Mouse (Mus musculus): ENCODE data around the gene 1700001O22Rik. TPM values are rescaled to one million over a fixed set of nuclear protein-coding genes. Genes with fewer than 3 reads are reported as not detected.

The 1700001O22Rik gene
- polyA plus RNA-seq, 1 experiment, result 1.9 TPM

- TF ChIP-seq POLR2A (IDR thresholded peaks at IDR 0.05; ENCODE audit: borderline replicate concordance, extremely low read depth, insufficient read depth, insufficient read length, poor library complexity, severe bottlenecking), result no peak
- TF ChIP-seq CTCF (IDR thresholded peaks at IDR 0.05; ENCODE audit: borderline replicate concordance, extremely low read depth, insufficient read depth, insufficient read length), result no peak
- DNase-seq (ENCODE audit: low read depth), result no peak
These were observed 30.2 kb upstream of the 1700001O22Rik start for GRCm38 (mm10) chr2:30833644-30834043.

GRCm38 (mm10) chr2:30830283-30830795 is 26.9 kb upstream of the 1700001O22Rik start, which contains the start of gene Asb6:
Asb6 (minus strand) TSS chr2:30830333.
- TF ChIP-seq CTCF (IDR thresholded peaks at IDR 0.05; ENCODE audit: borderline replicate concordance, extremely low read depth, insufficient read depth, insufficient read length) (no peak), POLR2A (IDR thresholded peaks at IDR 0.05; ENCODE audit: borderline replicate concordance, extremely low read depth, insufficient read depth, insufficient read length, poor library complexity, severe bottlenecking) (no peak)
- DNase-seq (ENCODE audit: low read depth), result no peak

- peak; percentile 29 for DNase-seq (ENCODE audit: low read depth)
- TF ChIP-seq POLR2A (IDR thresholded peaks at IDR 0.05; ENCODE audit: borderline replicate concordance, extremely low read depth, insufficient read depth, insufficient read length, poor library complexity, severe bottlenecking) (no peak), CTCF (IDR thresholded peaks at IDR 0.05; ENCODE audit: borderline replicate concordance, extremely low read depth, insufficient read depth, insufficient read length) (peak; percentile 57; the same call in 1 of the 2 replicates)
These were observed 25.9 kb upstream of the 1700001O22Rik start for GRCm38 (mm10) chr2:30829315-30829714.

- DNase-seq (ENCODE audit: low read depth), result peak; percentile 96
- TF ChIP-seq POLR2A (IDR thresholded peaks at IDR 0.05; ENCODE audit: borderline replicate concordance, extremely low read depth, insufficient read depth, insufficient read length, poor library complexity, severe bottlenecking) (peak; percentile 28; the same call in 1 of the 2 replicates), CTCF (IDR thresholded peaks at IDR 0.05; ENCODE audit: borderline replicate concordance, extremely low read depth, insufficient read depth, insufficient read length) (peak; percentile 90)
These were observed 24.5 kb upstream of the 1700001O22Rik start for GRCm38 (mm10) chr2:30827749-30828475.

- no peak for TF ChIP-seq POLR2A (IDR thresholded peaks at IDR 0.05; ENCODE audit: borderline replicate concordance, extremely low read depth, insufficient read depth, insufficient read length, poor library complexity, severe bottlenecking)
- TF ChIP-seq CTCF (IDR thresholded peaks at IDR 0.05; ENCODE audit: borderline replicate concordance, extremely low read depth, insufficient read depth, insufficient read length), result 0 out of 2 replicates have a peak, but pooled peaks have one; percentile 24
- DNase-seq (ENCODE audit: low read depth), result peak; percentile 52
These were observed 23.6 kb upstream of the 1700001O22Rik start for GRCm38 (mm10) chr2:30826825-30827748.

GRCm38 (mm10) chr2:30823385-30824153 is 20.1 kb upstream of the 1700001O22Rik start:
- peak; percentile 85 for DNase-seq (ENCODE audit: low read depth)
- TF ChIP-seq POLR2A (IDR thresholded peaks at IDR 0.05; ENCODE audit: borderline replicate concordance, extremely low read depth, insufficient read depth, insufficient read length, poor library complexity, severe bottlenecking) (no peak), CTCF (IDR thresholded peaks at IDR 0.05; ENCODE audit: borderline replicate concordance, extremely low read depth, insufficient read depth, insufficient read length) (no peak)

- no peak for DNase-seq (ENCODE audit: low read depth)
- no peak for TF ChIP-seq CTCF (IDR thresholded peaks at IDR 0.05; ENCODE audit: borderline replicate concordance, extremely low read depth, insufficient read depth, insufficient read length)
- no peak for TF ChIP-seq POLR2A (IDR thresholded peaks at IDR 0.05; ENCODE audit: borderline replicate concordance, extremely low read depth, insufficient read depth, insufficient read length, poor library complexity, severe bottlenecking)
These were observed 19.0 kb upstream of the 1700001O22Rik start for GRCm38 (mm10) chr2:30822460-30822859.

- no peak for DNase-seq (ENCODE audit: low read depth)
- TF ChIP-seq CTCF (IDR thresholded peaks at IDR 0.05; ENCODE audit: borderline replicate concordance, extremely low read depth, insufficient read depth, insufficient read length) (peak; percentile 58), POLR2A (IDR thresholded peaks at IDR 0.05; ENCODE audit: borderline replicate concordance, extremely low read depth, insufficient read depth, insufficient read length, poor library complexity, severe bottlenecking) (no peak)
These were observed 17.6 kb upstream of the 1700001O22Rik start for GRCm38 (mm10) chr2:30821073-30821472.

GRCm38 (mm10) chr2:30819873-30820272 is 16.4 kb upstream of the 1700001O22Rik start:
- DNase-seq (ENCODE audit: low read depth), result no peak

GRCm38 (mm10) chr2:30816383-30816782 is 12.9 kb upstream of the 1700001O22Rik start:
- TF ChIP-seq CTCF (IDR thresholded peaks at IDR 0.05; ENCODE audit: borderline replicate concordance, extremely low read depth, insufficient read depth, insufficient read length) (no peak), POLR2A (IDR thresholded peaks at IDR 0.05; ENCODE audit: borderline replicate concordance, extremely low read depth, insufficient read depth, insufficient read length, poor library complexity, severe bottlenecking) (no peak)
- DNase-seq (ENCODE audit: low read depth), result no peak

More at GRCm38 (mm10) chr2:30819873-30820272, 16.4 kb upstream of the 1700001O22Rik start:
- no peak for TF ChIP-seq POLR2A (IDR thresholded peaks at IDR 0.05; ENCODE audit: borderline replicate concordance, extremely low read depth, insufficient read depth, insufficient read length, poor library complexity, severe bottlenecking)
